Comparison of ENCODE assay signal across 20 mouse cellular contexts in genomic region chr7:4646806-4647205, GRCm38 (mm10). TPM values are rescaled to one million over a fixed set of nuclear protein-coding genes. Genes with fewer than 3 reads are reported as not detected.
DNase-seq lines count a peak whose midpoint lies in the region; ATAC-seq and TF ChIP-seq lines count a peak whose summit lies in the region.
"Had no signal": no experiment of that assay in that cellular context is flagged by ENCODE, and none has a peak within 500 bp of the region (broad histone marks: within the 10 kb centered on the region; RNA-seq: fewer than 3 reads in every experiment).

No protein-coding gene starts in this region.

- H3K4me1 ChIP-seq in embryonic facial prominence, embryonic 15.5 days, result no peaks in the 10 kb centered on the region; the same call in 1 of the 2 replicates
- no peaks in the 10 kb centered on the region for H3K4me1 ChIP-seq in embryonic facial prominence, embryonic 10.5 days
- H3K4me1 ChIP-seq in intestine, embryonic 15.5 days (replicated peaks), result no peaks in the 10 kb centered on the region
- 0 out of 2 replicates have a peak, but pooled peaks cover 3% of the 10 kb centered on the region for H3K4me1 ChIP-seq in intestine, embryonic 16.5 days (ENCODE audit: control insufficient read depth, insufficient read depth, low read length)
- H3K4me1 ChIP-seq in G1E (ENCODE audit: insufficient read depth, low read depth, low read length), result peaks cover 60% of the 10 kb centered on the region
- H3K4me1 ChIP-seq in liver, embryonic 16.5 days (ENCODE audit: control insufficient read depth, low read depth, low read length), result peaks cover 28% of the 10 kb centered on the region
- H3K4me1 ChIP-seq: forebrain, embryonic 13.5 days; limb, embryonic 15.5 days had no signal

- no peak for DNase-seq in embryonic facial prominence, embryonic 10.5 days (ENCODE audit: low spot score)
- no peak for DNase-seq in G1E (ENCODE audit: low spot score)
- no peak for DNase-seq in right cerebral cortex, adult 2 months (ENCODE audit: low spot score in 2 of 2)
- DNase-seq: cerebellum, postnatal 10 days; gastrocnemius, postnatal 36 days; kidney, adult 9 months; kidney, postnatal 4 days; midbrain, embryonic 14.5 days; right cerebral cortex, adult 18-20 months; thymus, postnatal 25 days had no signal

- H3K36me3 ChIP-seq in embryonic facial prominence, embryonic 15.5 days, result peaks cover 54% of the 10 kb centered on the region
- H3K36me3 ChIP-seq in embryonic facial prominence, embryonic 10.5 days (replicated peaks), result peaks cover 63% of the 10 kb centered on the region
- peaks cover 24% of the 10 kb centered on the region for H3K36me3 ChIP-seq in intestine, embryonic 15.5 days
- H3K36me3 ChIP-seq in intestine, embryonic 16.5 days (ENCODE audit: control insufficient read depth, insufficient read depth, low read length), result peaks cover 12% of the 10 kb centered on the region
- peaks cover 81% of the 10 kb centered on the region for H3K36me3 ChIP-seq in G1E (replicated peaks)
- peaks cover 49% of the 10 kb centered on the region for H3K36me3 ChIP-seq in liver, embryonic 16.5 days (ENCODE audit: control insufficient read depth, insufficient read depth)

- 91% methylated on average over 3 of the region's 3 CpGs for WGBS in embryonic facial prominence, embryonic 15.5 days
- WGBS in embryonic facial prominence, embryonic 10.5 days, result 89% methylated on average over 3 of the region's 3 CpGs
- WGBS in intestine, embryonic 15.5 days, result 81% methylated on average over 3 of the region's 3 CpGs
- 84% methylated on average over 3 of the region's 3 CpGs for whole genome bisulfite sequencing in intestine, embryonic 16.5 days
- 74% methylated on average over 3 of the region's 3 CpGs for WGBS in liver, embryonic 16.5 days (ENCODE audit: insufficient replicate concordance)

- H3K9me3 ChIP-seq in embryonic facial prominence, embryonic 15.5 days (replicated peaks), result no peaks in the 10 kb centered on the region
- no peaks in the 10 kb centered on the region for H3K9me3 ChIP-seq in embryonic facial prominence, embryonic 10.5 days
- no peaks in the 10 kb centered on the region for H3K9me3 ChIP-seq in intestine, embryonic 15.5 days
- no peaks in the 10 kb centered on the region for H3K9me3 ChIP-seq in intestine, embryonic 16.5 days (ENCODE audit: control insufficient read depth, low read length)
- H3K9me3 ChIP-seq in G1E (replicated peaks), result no peaks in the 10 kb centered on the region
- H3K9me3 ChIP-seq in liver, embryonic 16.5 days (replicated peaks; ENCODE audit: control insufficient read depth, low read length), result no peaks in the 10 kb centered on the region; the same call in 1 of the 2 replicates
- H3K9me3 ChIP-seq: forebrain, embryonic 13.5 days; limb, embryonic 15.5 days had no signal

- H3K4me2 ChIP-seq in embryonic facial prominence, embryonic 15.5 days (replicated peaks), result no peak overlapping the region
- no peak overlapping the region for H3K4me2 ChIP-seq in intestine, embryonic 15.5 days (replicated peaks)
- no peak overlapping the region for H3K4me2 ChIP-seq in intestine, embryonic 16.5 days (ENCODE audit: low read depth, low read length)
- H3K4me2 ChIP-seq in liver, embryonic 16.5 days (ENCODE audit: low read depth, low read length), result no peak overlapping the region
- H3K4me2 ChIP-seq: forebrain, embryonic 13.5 days; limb, embryonic 15.5 days had no signal

- ATAC-seq in embryonic facial prominence, embryonic 15.5 days (ENCODE audit: insufficient number of reproducible peaks, low FRiP score, low TSS enrichment, low read depth), result peak; percentile 7; the same call in 1 of the 2 replicates
- ATAC-seq in intestine, embryonic 15.5 days, result 0 out of 2 replicates have a peak, but pooled peaks have one; percentile 4
- no peak for ATAC-seq in intestine, embryonic 16.5 days
- ATAC-seq in G1E (ENCODE audit: extremely low read depth, insufficient number of reproducible peaks, low FRiP score, poor library complexity, severe bottlenecking), result no peak
- peak; percentile 24; the same call in 1 of the 2 replicates for ATAC-seq in liver, embryonic 16.5 days (ENCODE audit: low read depth)
- no peak for ATAC-seq in inflammation-experienced regulatory T-cells, adult 6 months
- ATAC-seq: forebrain, embryonic 13.5 days had no signal

- no peak overlapping the region for H3K4me3 ChIP-seq in embryonic facial prominence, embryonic 15.5 days (replicated peaks)
- no peak overlapping the region for H3K4me3 ChIP-seq in embryonic facial prominence, embryonic 10.5 days
- H3K4me3 ChIP-seq in intestine, embryonic 15.5 days (replicated peaks), result no peak overlapping the region
- no peak overlapping the region for H3K4me3 ChIP-seq in intestine, embryonic 16.5 days (ENCODE audit: low read length)
- H3K4me3 ChIP-seq in G1E (ENCODE audit: low read depth, low read length), result peak overlapping the region; percentile 27; the same call in 1 of the 2 replicates
- no peak overlapping the region for H3K4me3 ChIP-seq in liver, embryonic 16.5 days (ENCODE audit: low read depth, low read length)
- H3K4me3 ChIP-seq: forebrain, embryonic 13.5 days; limb, embryonic 15.5 days; myocyte had no signal

- no peaks in the 10 kb centered on the region for H3K27me3 ChIP-seq in embryonic facial prominence, embryonic 15.5 days
- H3K27me3 ChIP-seq in embryonic facial prominence, embryonic 10.5 days (replicated peaks; ENCODE audit: low read depth, poor library complexity, severe bottlenecking), result no peaks in the 10 kb centered on the region
- H3K27me3 ChIP-seq in intestine, embryonic 15.5 days (replicated peaks), result no peaks in the 10 kb centered on the region
- H3K27me3 ChIP-seq in intestine, embryonic 16.5 days (replicated peaks; ENCODE audit: control insufficient read depth, insufficient read depth, low read length), result no peaks in the 10 kb centered on the region
- no peaks in the 10 kb centered on the region for H3K27me3 ChIP-seq in G1E (ENCODE audit: insufficient read depth, low read length)
- H3K27me3 ChIP-seq in liver, embryonic 16.5 days (ENCODE audit: control insufficient read depth, insufficient read depth, low read depth, low read length), result no peaks in the 10 kb centered on the region
- H3K27me3 ChIP-seq: forebrain, embryonic 13.5 days; limb, embryonic 15.5 days had no signal

- no peak for TF ChIP-seq CTCF in G1E (IDR thresholded peaks at IDR 0.05; ENCODE audit: low read depth, low read length)

- no peak overlapping the region for H3K9ac ChIP-seq in embryonic facial prominence, embryonic 15.5 days
- no peak overlapping the region for H3K9ac ChIP-seq in intestine, embryonic 15.5 days
- H3K9ac ChIP-seq in intestine, embryonic 16.5 days (ENCODE audit: low read depth, low read length), result no peak overlapping the region
- no peak overlapping the region for H3K9ac ChIP-seq in liver, embryonic 16.5 days (ENCODE audit: low read depth, low read length)
- H3K9ac ChIP-seq: forebrain, embryonic 13.5 days; limb, embryonic 15.5 days had no signal

- no peak overlapping the region for H3K27ac ChIP-seq in embryonic facial prominence, embryonic 15.5 days (replicated peaks)
- no peak overlapping the region for H3K27ac ChIP-seq in embryonic facial prominence, embryonic 10.5 days (replicated peaks)
- no peak overlapping the region for H3K27ac ChIP-seq in intestine, embryonic 15.5 days
- H3K27ac ChIP-seq in intestine, embryonic 16.5 days (ENCODE audit: low read length), result no peak overlapping the region; the same call in 1 of the 2 replicates
- no peak overlapping the region for H3K27ac ChIP-seq in liver, embryonic 16.5 days (ENCODE audit: low read length)
- H3K27ac ChIP-seq: forebrain, embryonic 13.5 days; limb, embryonic 15.5 days had no signal

RNA-seq across cellular contexts. Expression of gene Ppp6r1, which starts 12.0 kb away (rescaled TPM):
- 9.8 and 10.3 TPM in 2 replicates for polyA plus RNA-seq in embryonic facial prominence, embryonic 15.5 days (2015; fragmentation: Nextera tagmentation; extraction: Ambion mirVana)
- polyA plus RNA-seq in embryonic facial prominence, embryonic 10.5 days (2016; fragmentation: Nextera tagmentation; extraction: Ambion mirVana), result 9.3 and 11.0 TPM in 2 replicates
- polyA plus RNA-seq in intestine, embryonic 15.5 days (2015; fragmentation: Nextera tagmentation; extraction: Ambion mirVana), result 8.1 and 9.0 TPM in 2 replicates
- 2.6 and 2.9 TPM in 2 replicates for polyA plus RNA-seq in intestine, embryonic 16.5 days (2015; fragmentation: Nextera tagmentation; extraction: Ambion mirVana)
- total RNA-seq in G1E (2014; fragmentation: Nextera tagmentation) (97.4 and 108 TPM in 2 replicates), G1E (2017) (90.5 and 90.7 TPM in 2 replicates)
- 208 and 223 TPM in 2 replicates for polyA plus RNA-seq in G1E (2012)
- polyA plus RNA-seq in liver, embryonic 16.5 days (2015; fragmentation: Nextera tagmentation; extraction: Ambion mirVana), result 2.4 and 3.4 TPM in 2 replicates
- 10 to 100 TPM in 1 of 3 experiments, 1 to 10 TPM in 2; 7.7 to 13.6 (median 9.7) TPM for polyA plus RNA-seq in inflammation-experienced regulatory T-cells, adult 6 months (2017; shearing (Covaris generic))

RNA-seq across cellular contexts. Expression of gene Tmem86b, which starts 15.6 kb away (rescaled TPM):
- polyA plus RNA-seq in embryonic facial prominence, embryonic 15.5 days (2015; fragmentation: Nextera tagmentation; extraction: Ambion mirVana), result 1.0 and 1.3 TPM in 2 replicates
- polyA plus RNA-seq in embryonic facial prominence, embryonic 10.5 days (2016; fragmentation: Nextera tagmentation; extraction: Ambion mirVana), result 1.9 and 2.1 TPM in 2 replicates
- polyA plus RNA-seq in intestine, embryonic 15.5 days (2015; fragmentation: Nextera tagmentation; extraction: Ambion mirVana), result 9.1 and 11.7 TPM in 2 replicates
- polyA plus RNA-seq in intestine, embryonic 16.5 days (2015; fragmentation: Nextera tagmentation; extraction: Ambion mirVana), result 16.3 and 23.2 TPM in 2 replicates
- total RNA-seq in G1E (2014; fragmentation: Nextera tagmentation) (10.3 and 40.0 TPM in 2 replicates), G1E (2017) (9.3 and 10.4 TPM in 2 replicates)
- polyA plus RNA-seq in G1E (2012), result 3.8 and 4.8 TPM in 2 replicates
- polyA plus RNA-seq in liver, embryonic 16.5 days (2015; fragmentation: Nextera tagmentation; extraction: Ambion mirVana), result 38.2 and 39.0 TPM in 2 replicates
- 1 to 10 TPM; 3.1 to 4.1 (median 4.0) TPM for polyA plus RNA-seq in inflammation-experienced regulatory T-cells, adult 6 months (2017; shearing (Covaris generic))

RNA-seq across cellular contexts. Expression of gene Hspbp1, which starts 38.1 kb away (rescaled TPM):
- polyA plus RNA-seq in embryonic facial prominence, embryonic 15.5 days (2015; fragmentation: Nextera tagmentation; extraction: Ambion mirVana), result 80.6 and 87.7 TPM in 2 replicates
- polyA plus RNA-seq in embryonic facial prominence, embryonic 10.5 days (2016; fragmentation: Nextera tagmentation; extraction: Ambion mirVana), result 131 and 136 TPM in 2 replicates
- polyA plus RNA-seq in intestine, embryonic 15.5 days (2015; fragmentation: Nextera tagmentation; extraction: Ambion mirVana), result 92.4 and 98.2 TPM in 2 replicates
- 84.9 and 95.4 TPM in 2 replicates for polyA plus RNA-seq in intestine, embryonic 16.5 days (2015; fragmentation: Nextera tagmentation; extraction: Ambion mirVana)
- total RNA-seq in G1E (2014; fragmentation: Nextera tagmentation), result 55.3 and 67.8 TPM in 2 replicates
- total RNA-seq in G1E (2017), result 26.5 and 30.6 TPM in 2 replicates
- 124 and 152 TPM in 2 replicates for polyA plus RNA-seq in G1E (2012)
- 46.8 and 49.1 TPM in 2 replicates for polyA plus RNA-seq in liver, embryonic 16.5 days (2015; fragmentation: Nextera tagmentation; extraction: Ambion mirVana)
- 10 to 100 TPM; 41.5 to 52.0 (median 46.5) TPM for polyA plus RNA-seq in inflammation-experienced regulatory T-cells, adult 6 months (2017; shearing (Covaris generic))

RNA-seq across cellular contexts. Expression of gene Ptprh, which starts 43.0 kb away (rescaled TPM):
- polyA plus RNA-seq in embryonic facial prominence, embryonic 15.5 days (2015; fragmentation: Nextera tagmentation; extraction: Ambion mirVana), result not detected in 2 replicates
- polyA plus RNA-seq in embryonic facial prominence, embryonic 10.5 days (2016; fragmentation: Nextera tagmentation; extraction: Ambion mirVana), result not detected in 2 replicates
- polyA plus RNA-seq in intestine, embryonic 15.5 days (2015; fragmentation: Nextera tagmentation; extraction: Ambion mirVana), result 1.1 and 1.6 TPM in 2 replicates
- 3.0 and 4.7 TPM in 2 replicates for polyA plus RNA-seq in intestine, embryonic 16.5 days (2015; fragmentation: Nextera tagmentation; extraction: Ambion mirVana)
- total RNA-seq in G1E (2014; fragmentation: Nextera tagmentation) (not detected in 2 replicates), G1E (2017) (0.05 and 0.06 TPM in 2 replicates)
- not detected in 2 replicates for polyA plus RNA-seq in G1E (2012)
- 0.02 TPM in 1 of 2 replicates, not detected in the other for polyA plus RNA-seq in liver, embryonic 16.5 days (2015; fragmentation: Nextera tagmentation; extraction: Ambion mirVana)
- not detected for polyA plus RNA-seq in inflammation-experienced regulatory T-cells, adult 6 months (2017; shearing (Covaris generic))
- total RNA-seq: adrenal gland, adult 18-20 months; gastrocnemius, postnatal 36 days; hematopoietic stem cell, adult 5-6 weeks had no signal
- polyA plus RNA-seq: limb, embryonic 15.5 days; myocyte had no signal

RNA-seq across cellular contexts. Expression of gene Brsk1, which starts 43.6 kb away (rescaled TPM):
- polyA plus RNA-seq in embryonic facial prominence, embryonic 15.5 days (2015; fragmentation: Nextera tagmentation; extraction: Ambion mirVana), result 1.5 and 2.1 TPM in 2 replicates
- 2.0 and 2.2 TPM in 2 replicates for polyA plus RNA-seq in embryonic facial prominence, embryonic 10.5 days (2016; fragmentation: Nextera tagmentation; extraction: Ambion mirVana)
- 0.63 and 1.1 TPM in 2 replicates for polyA plus RNA-seq in intestine, embryonic 15.5 days (2015; fragmentation: Nextera tagmentation; extraction: Ambion mirVana)
- polyA plus RNA-seq in intestine, embryonic 16.5 days (2015; fragmentation: Nextera tagmentation; extraction: Ambion mirVana), result 0.86 and 1.4 TPM in 2 replicates
- total RNA-seq in G1E (2014; fragmentation: Nextera tagmentation) (not detected in 2 replicates), G1E (2017) (0.44 TPM in 1 of 2 replicates, not detected in the other)
- polyA plus RNA-seq in G1E (2012), result not detected in 2 replicates
- polyA plus RNA-seq in liver, embryonic 16.5 days (2015; fragmentation: Nextera tagmentation; extraction: Ambion mirVana), result 0.14 TPM in 1 of 2 replicates, not detected in the other
- polyA plus RNA-seq in inflammation-experienced regulatory T-cells, adult 6 months (2017; shearing (Covaris generic)), result under 1 TPM in 1 of 3 experiments, not detected in 2; 0.62 TPM

Comparison
In these comparisons a context has a peak if more than half of its experiments do, and no peak if none do; other contexts are left out.
1. ATAC-seq: peak in embryonic facial prominence, embryonic 15.5 days (single experiment), intestine, embryonic 15.5 days (single experiment) and liver, embryonic 16.5 days (single experiment); none in intestine, embryonic 16.5 days (single experiment), G1E (single experiment) and inflammation-experienced regulatory T-cells, adult 6 months (single experiment).
2. RNA of gene Ppp6r1, which starts 12.0 kb away (polyA plus RNA-seq): 208 to 223 TPM in G1E; 9.8 to 10.3 TPM in embryonic facial prominence, embryonic 15.5 days, 7.7 to 13.6 TPM in inflammation-experienced regulatory T-cells, adult 6 months, 9.3 to 11.0 TPM in embryonic facial prominence, embryonic 10.5 days, 8.1 to 9.0 TPM in intestine, embryonic 15.5 days, 2.4 to 3.4 TPM in liver, embryonic 16.5 days and 2.6 to 2.9 TPM in intestine, embryonic 16.5 days; every median in the first group is over 10 times any median in the second.